Mouse (Mus musculus): ENCODE results near the gene Esrrg.

The Esrrg gene

GRCm38 (mm10) chr1:187997584-187998338 lies 389.2 kb downstream of the Esrrg start:
- DNase-seq (ENCODE audit: low spot score) = peak; percentile 12

DNA sequence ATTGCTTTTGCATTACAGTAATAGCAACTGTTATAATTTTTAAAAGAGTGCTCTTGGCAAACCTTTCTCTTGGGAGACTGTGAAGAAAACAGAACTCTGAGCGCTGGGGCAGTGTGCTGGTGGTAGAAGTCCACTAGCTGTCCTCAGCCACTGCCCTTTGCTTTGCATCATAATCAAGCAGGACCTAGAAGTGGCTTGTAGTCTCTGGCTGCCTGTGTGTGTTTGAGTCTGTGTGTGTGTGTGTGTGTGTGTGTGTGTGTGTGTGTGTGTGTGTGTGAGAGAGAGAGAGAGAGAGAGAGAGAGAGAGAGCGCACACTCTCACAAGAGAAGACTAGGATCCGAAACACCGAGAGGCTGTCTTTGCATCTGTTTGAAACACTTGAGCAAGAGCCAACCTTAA lies 390.5 kb downstream of the Esrrg start:
- DNase-seq (ENCODE audit: low spot score) = no peak

DNA sequence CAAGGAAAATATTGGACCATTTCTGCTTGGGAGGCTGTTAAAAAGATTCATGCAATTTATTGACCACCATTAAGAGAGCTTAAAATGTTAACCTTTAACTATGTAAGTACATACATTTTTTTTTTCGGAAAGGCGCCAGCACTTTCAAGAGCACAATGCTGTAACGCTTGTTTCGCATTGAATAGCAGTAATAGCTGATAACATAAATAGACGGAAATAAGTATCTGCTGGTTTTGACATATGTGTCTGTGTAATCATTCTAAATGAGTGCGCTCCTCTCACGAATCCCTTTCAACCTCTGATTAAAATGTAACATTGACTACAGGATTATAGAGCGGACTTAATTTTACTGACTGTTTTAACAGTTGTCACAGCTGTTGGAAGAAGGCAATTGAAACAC lies 391.6 kb downstream of the Esrrg start:
- no peak for DNase-seq (ENCODE audit: low spot score)

DNA sequence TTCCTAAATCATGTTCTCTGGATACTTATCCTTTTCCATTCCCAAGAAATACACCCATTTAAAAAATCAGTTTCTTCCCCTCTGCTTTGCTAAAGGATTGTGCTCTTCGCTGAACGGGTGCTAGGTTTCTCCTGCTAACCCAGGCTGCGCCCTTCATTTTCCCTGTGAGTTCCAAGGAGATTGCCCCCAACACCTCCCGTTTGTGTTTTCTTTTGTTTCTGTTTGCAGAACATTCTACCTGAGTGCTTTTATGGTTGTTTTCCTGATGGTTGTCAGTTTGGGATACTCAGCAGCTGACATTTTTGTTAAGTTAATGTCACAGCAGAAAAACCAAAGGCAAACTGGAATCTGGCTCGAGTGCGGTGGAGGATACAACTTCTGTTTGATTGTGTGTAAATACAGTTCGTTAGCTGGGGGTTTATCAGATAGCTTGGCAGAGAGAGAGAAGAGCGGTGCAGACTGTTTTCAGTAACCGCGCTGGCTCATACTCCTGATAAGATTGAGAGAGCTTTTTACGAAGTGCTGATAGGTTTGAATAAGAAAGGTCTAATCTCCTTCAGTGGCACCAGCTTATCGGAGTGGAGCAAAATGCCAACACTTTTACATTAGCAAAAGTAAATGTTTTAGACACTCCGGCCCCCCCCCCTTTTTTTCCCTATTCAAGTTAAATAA lies 398.4 kb downstream of the Esrrg start:
- DNase-seq (ENCODE audit: low spot score) = no peak

DNA sequence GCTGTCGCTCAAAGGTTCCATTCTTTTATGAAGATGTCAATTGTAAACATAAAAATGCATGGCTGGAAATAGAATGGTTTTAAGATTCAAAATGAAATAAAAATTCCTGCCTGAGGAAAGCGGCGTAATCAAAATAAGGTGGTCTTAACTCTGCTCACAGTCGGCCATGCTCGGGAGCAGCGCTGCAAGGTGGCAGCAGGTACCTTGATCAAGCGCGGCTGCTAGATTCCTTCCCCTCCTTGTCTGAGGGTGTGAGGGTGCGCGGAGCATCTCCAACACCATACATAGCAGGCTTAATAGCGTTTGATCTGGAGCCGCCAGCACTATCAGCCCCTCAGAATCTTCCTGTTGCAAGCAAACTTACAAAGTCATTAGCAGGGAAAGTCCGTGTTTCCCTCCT lies 399.9 kb downstream of the Esrrg start:
- DNase-seq (ENCODE audit: low spot score) = no peak

DNA sequence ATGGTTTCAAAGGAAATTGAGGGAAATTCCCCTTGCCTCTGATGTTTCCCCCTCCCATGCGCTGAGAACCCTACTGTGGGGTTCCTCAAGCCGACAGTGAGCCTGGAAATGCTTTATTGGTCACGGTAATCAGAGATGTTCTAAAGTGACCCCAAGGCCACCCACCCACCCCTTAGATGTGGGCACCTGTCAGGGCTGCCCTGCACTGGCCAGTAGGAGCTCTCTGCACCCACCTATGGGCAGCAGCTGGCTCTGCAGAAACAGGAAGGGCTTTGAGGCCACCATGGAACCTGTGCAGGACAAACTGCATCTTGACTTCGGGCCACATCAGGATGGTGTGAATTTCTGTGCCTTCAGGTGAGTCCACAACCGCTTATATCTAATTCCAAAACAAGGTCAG lies 401.3 kb downstream of the Esrrg start:
- DNase-seq (ENCODE audit: low spot score) = no peak

DNA sequence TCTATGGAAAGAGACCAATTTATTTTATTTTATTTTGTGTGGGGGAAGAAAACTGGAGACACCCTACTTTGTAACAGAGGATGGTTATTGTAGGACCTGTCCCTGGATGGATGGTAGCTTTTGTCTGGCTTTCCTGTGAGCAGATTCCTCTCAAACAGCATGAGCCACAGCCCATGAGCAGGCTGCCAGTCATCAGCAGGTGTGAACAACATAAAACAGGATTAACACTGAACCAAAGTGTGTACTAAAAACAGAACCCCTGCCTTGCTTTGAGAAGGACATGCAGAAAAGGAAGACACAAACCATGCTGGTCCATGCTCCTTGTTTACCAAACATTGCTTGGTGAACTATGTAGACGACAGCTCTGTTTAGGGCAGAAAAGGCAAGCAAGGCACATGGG lies 402.3 kb downstream of the Esrrg start:
- DNase-seq (ENCODE audit: low spot score) = no peak

DNA sequence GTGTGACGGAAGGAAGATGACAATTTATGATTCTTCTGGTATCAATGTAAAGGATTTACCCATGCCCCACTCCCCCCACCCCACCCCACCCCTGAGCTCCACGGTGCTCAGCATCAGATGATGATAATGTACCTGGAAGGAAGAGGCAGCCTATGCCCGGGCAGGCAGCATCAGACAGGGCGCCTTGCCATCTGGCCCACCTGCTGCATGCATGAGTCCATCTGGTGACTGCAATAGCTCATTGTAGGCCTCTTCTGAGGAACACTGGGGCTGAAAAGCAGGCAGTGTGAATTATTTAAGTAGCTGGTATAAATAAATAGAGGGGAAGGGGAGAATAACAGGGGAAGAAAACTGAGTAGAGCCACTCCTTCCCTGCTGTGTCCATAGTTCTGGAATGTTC lies 405.8 kb downstream of the Esrrg start:
- no peak for DNase-seq (ENCODE audit: low spot score)

GRCm38 (mm10) chr1:188017956-188018862 lies 409.6 kb downstream of the Esrrg start:
- no peak for DNase-seq (ENCODE audit: low spot score)

GRCm38 (mm10) chr1:188029205-188029604 lies 420.6 kb downstream of the Esrrg start:
- DNase-seq (ENCODE audit: low spot score) = no peak

- DNase-seq (ENCODE audit: low spot score) = no peak
Observed at GRCm38 (mm10) chr1:188030116-188030515, 421.5 kb downstream of the Esrrg start.

DNA sequence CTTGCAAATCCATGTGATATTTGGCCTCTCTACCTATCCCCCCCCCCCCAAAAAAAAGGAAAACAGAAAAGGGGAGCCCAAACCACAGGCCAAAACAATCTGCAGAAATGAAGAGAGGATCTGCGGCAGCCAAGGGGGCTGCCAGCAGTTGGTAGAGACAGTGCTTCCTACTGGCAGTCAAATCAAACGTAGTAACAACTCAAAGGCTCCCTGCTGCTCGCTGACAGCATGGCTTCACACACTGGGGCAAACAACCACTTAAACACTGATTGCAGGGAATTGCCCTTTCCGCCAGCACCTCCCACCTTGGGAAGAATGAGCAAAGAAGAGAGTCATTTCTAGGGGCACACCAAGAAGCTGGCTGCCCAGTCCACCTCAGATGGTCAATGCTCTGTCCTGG lies 422.7 kb downstream of the Esrrg start:
- no peak for DNase-seq (ENCODE audit: low spot score)

GRCm38 (mm10) chr1:188035957-188036356 lies 427.4 kb downstream of the Esrrg start:
- DNase-seq (ENCODE audit: low spot score) = no peak

- DNase-seq (ENCODE audit: low spot score) = no peak
Observed at GRCm38 (mm10) chr1:188046691-188047121, 438.1 kb downstream of the Esrrg start.

- no peak for DNase-seq (ENCODE audit: low spot score)
Observed at GRCm38 (mm10) chr1:188047148-188047547, 438.6 kb downstream of the Esrrg start.

DNA sequence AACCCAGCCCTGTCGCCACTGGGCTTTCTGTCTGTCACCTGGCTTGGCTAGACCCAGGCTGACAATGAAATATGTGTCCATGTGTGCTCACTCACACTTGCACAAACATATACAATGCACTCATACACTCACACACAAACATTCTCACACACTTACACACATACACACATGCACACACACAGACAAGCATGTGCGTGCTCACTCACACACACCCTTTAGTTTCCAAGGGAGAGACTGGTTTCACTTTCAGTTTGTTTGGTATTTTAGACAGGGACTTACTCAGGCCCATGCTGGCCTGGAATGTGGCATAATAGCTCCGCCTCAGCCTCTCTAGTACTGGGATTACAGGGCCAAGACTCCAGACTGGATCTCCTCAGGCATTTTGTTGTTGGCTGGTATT lies 447.3 kb downstream of the Esrrg start:
- DNase-seq (ENCODE audit: low spot score) = no peak

DNA sequence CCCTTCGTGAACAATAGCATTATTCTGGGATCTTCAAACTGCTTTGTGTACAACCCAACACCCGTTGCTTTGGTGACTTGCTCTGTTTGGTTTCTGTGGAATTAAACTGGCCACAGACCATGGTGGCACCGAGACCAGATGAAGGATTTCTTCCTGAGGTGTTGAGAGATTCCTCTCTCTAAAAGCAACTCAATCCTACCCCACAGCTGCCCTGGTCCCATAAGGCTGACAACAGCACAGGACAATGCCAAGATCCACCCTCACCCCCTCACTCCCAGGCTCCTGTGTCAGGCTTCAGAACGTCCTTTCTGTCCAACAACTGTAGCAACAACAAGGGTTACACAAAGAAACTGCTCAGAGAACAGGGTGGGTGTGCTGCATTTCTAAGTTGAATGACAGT lies 449.3 kb downstream of the Esrrg start:
- no peak for DNase-seq (ENCODE audit: low spot score)

DNA sequence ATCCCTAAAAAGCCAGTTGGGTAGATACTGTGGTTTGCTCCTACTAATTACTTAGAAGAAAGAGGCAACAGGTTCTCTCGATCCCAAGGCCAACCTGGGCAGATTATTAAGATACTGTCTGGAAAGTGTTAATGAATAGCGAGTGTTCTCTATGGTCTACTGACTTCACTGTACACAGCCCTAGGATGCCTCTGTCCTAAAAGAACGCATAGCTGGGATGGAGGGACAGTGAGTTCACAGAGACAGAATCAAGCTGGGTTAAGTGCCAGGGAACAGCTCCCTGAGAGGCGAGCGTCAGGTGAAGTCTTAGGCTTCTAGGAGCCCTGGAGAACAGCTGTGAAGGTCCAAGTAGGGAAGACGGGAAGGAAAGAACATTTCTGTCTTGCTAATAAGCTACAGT lies 450.4 kb downstream of the Esrrg start:
- no peak for DNase-seq (ENCODE audit: low spot score)

GRCm38 (mm10) chr1:188060493-188060892 lies 451.9 kb downstream of the Esrrg start:
- no peak for DNase-seq (ENCODE audit: low spot score)

GRCm38 (mm10) chr1:188068833-188069232 lies 460.2 kb downstream of the Esrrg start:
- no peak for DNase-seq (ENCODE audit: low spot score)

GRCm38 (mm10) chr1:188069849-188070248 lies 461.3 kb downstream of the Esrrg start:
- DNase-seq (ENCODE audit: low spot score) = no peak

GRCm38 (mm10) chr1:188077561-188078195 lies 469.1 kb downstream of the Esrrg start:
- DNase-seq (ENCODE audit: low spot score) = no peak

Measured in urinary bladder, postnatal 10 days (tissue).